Mouse (Mus musculus) ES-E14 (cell line): ENCODE results near the gene B430306N03Rik.

Source experiments
- CHD2 ChIP-seq: IDR thresholded peaks from 2 replicates; pipeline ENCODE4 v1.6.1; 2014; ENCODE audit warnings: mild to moderate bottlenecking, low read depth, low read length, inconsistent platforms
- HCFC1 ChIP-seq: IDR thresholded peaks from 2 replicates; pipeline ENCODE4 v1.6.1; 2012; ENCODE audit warnings: low read length, inconsistent platforms, borderline replicate concordance; ENCODE audit not compliant: insufficient read depth
- MAFK ChIP-seq: IDR thresholded peaks from 2 replicates; pipeline ENCODE4 v1.6.1; 2014; ENCODE audit warnings: mild to moderate bottlenecking, low read depth, low read length, inconsistent platforms; ENCODE audit not compliant: insufficient read depth
- ZNF384 ChIP-seq: IDR thresholded peaks from 2 replicates; pipeline ENCODE4 v1.6.1; 2012; ENCODE audit warnings: low read depth, low read length, inconsistent platforms

GRCm38 (mm10) chr17:48332524-48332923 is 16.6 kb downstream of the B430306N03Rik start:
- TF ChIP-seq HCFC1, result no peak
- no peak for TF ChIP-seq MAFK
- no peak for TF ChIP-seq ZNF384
- no peak for TF ChIP-seq CHD2
